Mouse (Mus musculus) frontal cortex, adult 2 months (tissue): Measurements from ENCODE around the gene Zfp808. TPM values are rescaled to one million over a fixed set of nuclear protein-coding genes. Genes with fewer than 3 reads are reported as not detected.
A peak's percentile ranks its signal among the peaks of the same experiment; 100 is the strongest.
"Not testable (repeated sequence)": the region's sequence is repeated elsewhere in the genome, so short reads cannot be mapped to it uniquely, and the experiment has no call there.

Experiments used
- DNase-seq, 2 experiments: peaks; one replicate each; pipeline ENCODE4 v3.0.0; 2022; ENCODE audit warnings: low spot score in 1 of 2; ENCODE audit errors: extremely low spot score in 1 of 2
- polyA plus RNA-seq: library from polyadenylated mRNA; depleted of rRNA; stranded (reverse); fragments of >200 nt; gene quantifications from 2 replicates; pipeline ENCODE4 v1.2.3, GENCODE M21; 2012; rRNA removed

Zfp808 gene
- 1.3 TPM in 2 replicates for polyA plus RNA-seq

DNA sequence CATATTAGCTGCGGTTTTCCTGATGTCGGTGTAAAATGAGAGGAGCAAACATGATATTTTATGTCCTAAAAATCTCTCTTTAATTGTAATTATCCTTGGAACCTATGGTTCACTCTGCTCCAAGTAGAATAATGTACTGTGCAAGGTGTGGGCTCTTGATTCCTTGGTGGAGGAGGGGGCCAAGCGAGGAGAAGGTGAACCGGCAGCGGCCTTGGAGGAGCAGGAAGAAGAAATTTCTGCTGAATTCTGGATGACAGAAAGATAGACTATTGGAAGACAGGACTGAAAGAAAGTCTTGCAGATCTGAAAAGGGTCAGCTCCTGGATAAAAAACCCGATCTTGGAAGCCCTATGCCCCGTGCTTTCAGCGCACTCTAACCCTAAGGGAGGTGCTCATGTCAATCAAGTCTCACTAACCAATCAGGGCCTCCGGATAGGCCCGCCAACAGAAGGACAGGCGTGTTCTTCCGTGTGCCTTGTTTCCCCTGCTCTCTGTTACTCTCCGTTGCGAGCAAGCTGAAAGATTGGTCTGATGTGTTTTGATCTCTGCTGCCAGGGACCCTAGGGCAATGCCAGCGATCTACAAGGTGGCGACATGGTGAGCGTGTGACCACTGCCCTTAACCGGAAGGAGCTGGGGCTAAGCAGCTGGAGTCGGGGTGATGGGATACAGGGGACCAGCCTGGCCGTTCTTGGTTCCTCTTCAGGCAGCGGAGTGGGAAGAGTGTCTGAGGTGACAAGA is at the start of gene Zfp808:
Gene Zfp808, plus strand, starts transcription at position 455 of the 740 bp plus-strand sequence.
- peak; percentile 8 to 39 for DNase-seq

DNA sequence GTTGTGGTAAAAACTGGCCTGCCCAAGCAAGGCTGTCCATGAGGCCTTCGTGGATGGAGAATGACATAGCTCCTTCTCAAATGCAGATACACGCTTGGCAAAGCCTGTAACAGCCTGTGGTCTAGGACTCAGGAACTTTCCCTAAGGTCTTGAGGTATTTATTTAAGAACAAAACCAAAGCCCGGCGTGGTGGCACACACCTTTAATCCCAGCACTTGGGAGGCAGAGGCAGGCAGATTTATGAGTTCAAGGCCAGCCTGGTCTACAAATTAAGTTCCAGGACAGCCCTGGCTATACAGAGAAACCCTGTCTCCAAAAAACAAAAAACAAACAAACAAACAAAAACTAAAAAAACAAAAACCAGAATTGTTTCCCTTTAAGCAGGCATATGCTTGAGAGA is 30.9 kb upstream of the Zfp808 start:
- DNase-seq, result not testable (repeated sequence)

DNA sequence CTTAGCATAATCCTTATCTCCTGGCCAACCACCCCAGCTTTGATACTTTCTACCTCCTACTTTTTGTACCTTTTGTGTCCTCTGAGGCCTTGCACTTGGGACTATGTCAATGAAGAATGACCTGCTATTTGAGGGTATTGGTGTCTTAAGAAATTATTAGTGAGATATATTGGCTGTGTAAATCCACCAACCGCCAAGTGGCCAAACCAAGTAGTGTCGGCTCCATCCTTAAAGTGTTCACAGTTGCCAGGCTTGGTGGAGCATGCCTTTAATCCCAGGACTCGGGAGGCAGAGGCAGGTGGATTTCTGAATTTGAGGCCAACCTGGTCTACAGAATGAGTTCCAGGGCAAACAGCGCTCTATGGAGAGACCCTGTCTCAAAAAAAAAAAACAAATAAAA is 30.2 kb upstream of the Zfp808 start:
- DNase-seq, result not testable (repeated sequence)

DNA sequence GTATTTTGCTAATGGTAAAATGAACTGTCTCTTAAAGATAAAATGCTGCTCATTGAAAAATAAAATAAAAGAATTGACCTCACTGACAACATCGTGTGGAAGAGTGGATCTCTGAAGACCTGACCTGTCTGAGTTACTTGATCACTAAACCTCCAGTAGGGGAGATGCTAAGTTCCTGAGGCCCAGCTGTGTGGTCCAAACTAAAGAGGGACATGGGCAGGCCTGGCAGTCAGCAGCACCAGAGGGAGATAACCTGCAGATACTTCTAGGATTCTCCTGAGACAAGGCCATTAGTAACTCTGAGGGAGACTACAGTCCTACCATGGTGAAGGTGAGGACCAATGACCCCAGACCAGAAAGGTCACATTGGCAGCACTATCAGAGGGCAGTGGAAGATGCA is 27.3 kb upstream of the Zfp808 start:
- DNase-seq, result not testable (repeated sequence)

DNA sequence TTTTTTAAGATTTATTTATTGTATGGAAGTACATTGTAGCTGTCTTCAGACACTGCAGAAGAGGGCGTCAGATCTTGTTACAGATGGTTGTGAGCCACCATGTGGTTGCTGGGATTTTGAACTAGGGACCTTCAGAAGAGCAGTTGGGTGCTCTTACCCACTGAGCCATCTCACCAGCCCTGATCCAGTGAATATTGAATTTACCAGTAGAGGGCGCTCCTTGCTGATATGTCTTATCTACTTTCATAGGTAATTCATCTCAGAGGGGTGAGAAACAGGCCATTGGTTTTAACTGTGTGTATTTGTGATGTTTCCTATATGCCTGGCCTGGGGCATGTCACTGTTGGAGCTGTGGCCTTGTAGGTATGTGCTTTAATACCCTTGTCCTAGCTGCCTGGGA is 13.8 kb upstream of the Zfp808 start:
- DNase-seq, result not testable (repeated sequence)

DNA sequence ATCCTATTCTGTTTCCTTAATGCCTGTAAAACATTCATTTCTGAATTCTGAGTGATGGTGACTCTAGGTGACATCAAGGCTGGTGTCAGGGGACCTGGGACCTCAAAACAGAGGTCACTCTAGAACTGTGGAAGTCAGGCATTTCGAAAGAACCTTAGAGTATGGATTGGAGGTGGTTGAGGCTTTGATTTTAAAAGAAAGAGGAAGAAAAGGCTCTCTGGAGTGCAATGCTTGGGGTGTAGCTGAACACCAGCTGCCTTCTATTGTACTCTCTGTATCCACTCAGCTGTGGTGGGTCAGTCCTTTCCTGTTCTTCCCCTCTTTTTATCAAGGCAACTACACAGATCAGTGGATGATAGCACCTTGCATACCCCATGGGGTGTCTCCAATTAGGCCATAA is 8.1 kb upstream of the Zfp808 start:
- DNase-seq, result not testable (repeated sequence)

DNA sequence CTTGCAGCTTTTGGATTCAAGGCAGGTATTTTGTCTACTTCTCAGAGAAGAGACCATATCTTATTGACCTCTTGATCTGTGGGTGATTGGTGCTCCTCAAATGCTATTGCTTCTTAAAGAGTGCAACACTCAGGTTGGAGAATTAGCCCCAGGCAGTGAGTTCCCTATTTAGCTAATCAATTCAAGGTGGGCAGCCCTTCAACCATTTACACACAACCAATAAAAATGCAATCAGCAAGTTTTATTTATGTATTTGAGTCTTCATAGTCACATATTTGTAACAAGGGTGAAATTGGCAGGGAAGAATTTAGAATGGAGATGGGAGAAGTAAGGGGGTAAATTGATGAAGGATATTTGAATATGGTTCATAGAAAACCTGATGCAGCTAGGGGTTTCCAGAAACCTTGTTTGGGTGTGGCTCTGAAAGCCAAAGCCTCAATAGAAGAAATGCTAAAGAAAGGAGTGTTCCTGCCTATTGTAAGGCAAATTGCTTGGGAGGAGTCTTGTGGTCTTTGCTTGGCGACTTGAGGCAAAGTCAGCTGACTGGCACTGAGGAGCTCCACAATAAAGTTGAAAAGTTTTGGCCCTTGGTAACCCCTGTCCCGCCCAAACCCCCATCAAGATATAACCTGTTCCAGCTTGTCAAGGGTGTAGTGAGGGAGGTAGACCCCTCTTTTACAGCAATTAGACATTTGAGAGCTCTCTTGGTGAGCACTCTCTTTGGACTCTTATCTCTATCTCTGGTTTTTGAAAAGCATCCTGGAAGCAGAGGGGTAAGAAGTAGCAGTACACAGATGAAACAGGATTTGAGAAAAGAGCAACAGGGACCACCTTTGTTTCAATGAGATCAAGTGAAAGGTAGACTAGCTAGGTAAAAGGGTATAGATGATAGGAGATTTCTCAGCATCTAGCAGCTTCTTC is 52.4 kb downstream of the Zfp808 start:
- DNase-seq, result not testable (repeated sequence)

DNA sequence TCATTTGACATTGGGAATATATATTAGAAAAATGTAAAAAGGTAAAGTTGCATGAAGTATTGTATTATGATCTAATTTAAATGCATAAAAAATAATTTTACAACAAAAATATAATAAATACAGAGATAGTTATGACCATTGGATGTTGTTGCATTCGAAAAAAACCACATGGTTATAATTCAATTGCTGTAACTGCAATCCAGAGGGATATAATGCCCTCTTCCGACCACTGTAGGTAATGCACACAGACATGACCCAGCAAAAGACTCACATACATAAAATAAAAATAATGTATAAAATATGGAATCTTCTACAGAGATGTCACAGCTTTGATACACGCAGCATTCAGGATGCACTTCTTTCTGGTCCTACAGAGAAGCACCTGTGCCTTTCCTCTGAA is 115.6 kb downstream of the Zfp808 start:
- no peak for DNase-seq

DNA sequence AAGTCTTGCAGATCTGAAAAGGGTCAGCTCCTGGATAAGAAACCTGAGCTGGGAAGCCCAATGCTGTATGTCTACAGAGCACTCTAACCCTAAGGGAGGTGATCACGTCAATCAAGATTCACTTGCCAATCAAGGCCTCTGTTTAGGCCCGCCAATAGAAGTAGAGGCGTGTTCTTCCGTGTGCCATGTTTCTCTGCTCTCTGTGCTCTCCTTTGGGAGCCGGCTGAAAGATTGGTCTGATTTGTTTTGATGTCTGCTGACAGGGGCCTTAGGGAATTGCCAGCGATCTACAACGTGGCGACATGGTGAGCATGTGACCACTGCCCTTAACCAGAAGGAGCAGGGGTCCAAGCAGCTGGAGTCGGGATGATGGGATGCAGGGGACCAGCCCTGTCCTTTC is 125.5 kb downstream of the Zfp808 start:
- DNase-seq, result not testable (repeated sequence)

DNA sequence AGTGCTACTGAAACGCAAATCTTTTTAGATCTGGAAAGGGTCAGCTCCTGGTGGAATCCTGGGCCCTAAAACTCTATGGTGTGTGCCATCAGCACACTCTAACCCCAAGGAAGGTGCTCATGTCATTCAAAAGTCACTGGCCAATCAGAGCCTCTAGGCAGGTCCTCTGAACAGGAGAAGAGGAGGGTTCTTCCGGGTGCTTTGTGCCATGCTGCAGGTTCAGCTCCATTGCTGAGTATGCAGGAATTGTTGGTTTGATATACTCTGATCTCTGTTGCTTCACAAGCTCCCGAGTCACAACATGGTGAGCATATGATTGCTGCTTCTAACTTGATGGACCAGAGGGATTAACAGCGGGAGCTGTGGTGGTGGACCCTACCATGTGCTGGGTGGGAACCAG is 133.7 kb downstream of the Zfp808 start:
- no peak for DNase-seq
